Mouse (Mus musculus): Measurements from ENCODE around the gene Cep126. TPM values are rescaled to one million over a fixed set of nuclear protein-coding genes. Genes with fewer than 3 reads are reported as not detected.

Gene Cep126
- polyA plus RNA-seq, 1 experiment: not detected

DNA sequence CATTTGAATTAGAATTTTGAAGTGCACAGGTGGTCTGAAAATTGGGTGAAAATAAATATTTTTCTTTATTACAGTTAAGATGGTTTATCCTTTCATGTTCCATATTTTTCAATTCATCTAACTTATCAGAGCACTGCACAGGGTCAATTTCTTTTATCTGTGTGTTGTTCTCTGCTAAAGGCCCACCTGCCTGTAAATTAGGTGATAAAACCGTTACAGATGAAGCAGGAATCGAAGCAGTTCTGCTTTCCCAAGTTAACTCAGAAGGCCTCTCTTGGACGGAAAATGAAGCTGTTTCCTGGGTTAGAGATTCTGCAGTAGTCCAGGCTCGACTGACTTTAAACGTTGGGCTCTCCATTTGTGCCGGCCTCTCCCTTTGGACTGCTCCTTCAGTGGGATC lies 33.1 kb downstream of the Cep126 start:
- H3K27ac ChIP-seq (ENCODE audit: insufficient read depth, low read depth, low read length): no peak overlapping the region
- no peaks in the 10 kb centered on the region for H3K4me1 ChIP-seq (ENCODE audit: control insufficient read depth, insufficient read depth, low read length)
- no peak overlapping the region for H3K4me3 ChIP-seq (ENCODE audit: insufficient read depth, low read depth, low read length)
- 95% methylated on average over 6 of the region's 6 CpGs for WGBS
- TF ChIP-seq POLR2A (IDR thresholded peaks at IDR 0.05; ENCODE audit: insufficient read depth, low read depth, low read length) (no peak), CTCF (IDR thresholded peaks at IDR 0.05; ENCODE audit: insufficient read depth, low read depth, low read length) (no peak)

DNA sequence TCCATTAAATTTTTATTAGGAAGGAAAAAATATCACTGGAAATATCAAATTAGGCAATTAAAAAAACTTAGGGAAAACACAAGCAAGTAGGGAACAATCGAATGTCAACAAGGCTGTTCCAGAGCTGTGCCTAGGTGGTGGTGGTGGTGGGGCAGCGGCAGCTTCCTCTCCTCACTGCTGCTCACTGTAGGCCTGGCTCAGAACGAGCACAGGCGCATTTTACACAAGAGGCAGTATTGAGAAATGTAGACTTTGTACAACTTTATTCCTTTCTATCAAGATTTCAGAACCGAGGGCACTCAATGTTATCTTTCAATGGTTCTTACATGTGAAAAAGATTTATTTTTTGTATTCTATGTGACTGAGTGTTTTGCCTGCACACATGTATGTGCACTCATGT lies 55.2 kb downstream of the Cep126 start:
- TF ChIP-seq CTCF (IDR thresholded peaks at IDR 0.05; ENCODE audit: insufficient read depth, low read depth, low read length) (no peak), POLR2A (IDR thresholded peaks at IDR 0.05; ENCODE audit: insufficient read depth, low read depth, low read length) (no peak)
- WGBS: 92% methylated on average over 5 of the region's 5 CpGs
- H3K4me1 ChIP-seq (ENCODE audit: control insufficient read depth, insufficient read depth, low read length): no peaks in the 10 kb centered on the region
- H3K27ac ChIP-seq (ENCODE audit: insufficient read depth, low read depth, low read length): no peak overlapping the region
- no peak overlapping the region for H3K4me3 ChIP-seq (ENCODE audit: insufficient read depth, low read depth, low read length)

DNA sequence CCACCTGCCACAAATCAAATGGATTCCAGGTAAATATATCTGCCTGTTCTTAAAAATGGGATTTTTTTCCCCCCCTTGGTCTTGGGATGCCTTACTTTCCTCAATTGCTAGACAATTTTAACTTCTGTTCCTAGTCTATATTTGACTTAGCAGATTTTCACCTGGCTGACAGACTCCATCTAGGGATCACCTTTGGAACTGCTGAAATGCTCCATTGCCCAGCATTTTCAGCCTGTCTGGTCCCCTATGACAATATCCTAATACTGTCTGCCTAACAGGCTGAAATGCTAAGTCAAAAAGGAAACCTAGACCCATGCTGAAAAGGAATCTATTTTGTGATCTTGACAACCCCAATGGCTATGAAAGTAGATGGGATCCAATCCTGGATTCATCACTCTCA lies 59.7 kb downstream of the Cep126 start:
- H3K4me3 ChIP-seq (ENCODE audit: insufficient read depth, low read depth, low read length): no peak overlapping the region
- H3K27ac ChIP-seq (ENCODE audit: insufficient read depth, low read depth, low read length): no peak overlapping the region
- TF ChIP-seq CTCF (IDR thresholded peaks at IDR 0.05; ENCODE audit: insufficient read depth, low read depth, low read length) (no peak), POLR2A (IDR thresholded peaks at IDR 0.05; ENCODE audit: insufficient read depth, low read depth, low read length) (no peak)
- no peaks in the 10 kb centered on the region for H3K4me1 ChIP-seq (ENCODE audit: control insufficient read depth, insufficient read depth, low read length)

DNA sequence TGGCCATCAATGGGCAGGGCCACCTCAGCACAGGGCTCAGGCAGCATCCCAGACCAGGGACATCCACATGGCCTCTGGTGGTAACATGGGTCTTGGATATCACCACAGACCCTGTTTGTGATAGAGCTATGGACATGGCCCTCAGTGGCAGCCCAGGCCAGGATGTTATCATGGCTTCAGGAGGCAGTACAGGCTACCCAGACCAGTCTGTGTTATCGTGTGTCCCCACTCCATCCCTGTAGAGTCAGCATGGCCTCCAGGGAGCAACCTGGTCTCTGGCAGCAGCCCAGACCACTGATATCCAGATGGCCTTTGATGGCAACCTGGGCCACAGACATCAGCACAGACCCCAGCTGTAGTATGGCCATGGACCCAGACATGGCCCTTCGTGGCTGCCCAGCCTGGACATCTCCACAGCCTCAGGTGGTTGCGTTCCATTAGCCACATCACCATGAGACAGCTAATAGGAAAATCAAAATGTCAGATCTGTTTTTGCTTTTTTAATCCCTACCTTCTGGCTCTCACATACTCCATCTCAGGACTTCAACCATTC lies 60.8 kb downstream of the Cep126 start:
- H3K4me1 ChIP-seq (ENCODE audit: control insufficient read depth, insufficient read depth, low read length): no peaks in the 10 kb centered on the region
- TF ChIP-seq POLR2A (IDR thresholded peaks at IDR 0.05; ENCODE audit: insufficient read depth, low read depth, low read length): no peak
- TF ChIP-seq CTCF (IDR thresholded peaks at IDR 0.05; ENCODE audit: insufficient read depth, low read depth, low read length): no peak
- no peak overlapping the region for H3K27ac ChIP-seq (ENCODE audit: insufficient read depth, low read depth, low read length)
- no peak overlapping the region for H3K4me3 ChIP-seq (ENCODE audit: insufficient read depth, low read depth, low read length)
- WGBS: 93% methylated on average over 3 of the region's 3 CpGs

DNA sequence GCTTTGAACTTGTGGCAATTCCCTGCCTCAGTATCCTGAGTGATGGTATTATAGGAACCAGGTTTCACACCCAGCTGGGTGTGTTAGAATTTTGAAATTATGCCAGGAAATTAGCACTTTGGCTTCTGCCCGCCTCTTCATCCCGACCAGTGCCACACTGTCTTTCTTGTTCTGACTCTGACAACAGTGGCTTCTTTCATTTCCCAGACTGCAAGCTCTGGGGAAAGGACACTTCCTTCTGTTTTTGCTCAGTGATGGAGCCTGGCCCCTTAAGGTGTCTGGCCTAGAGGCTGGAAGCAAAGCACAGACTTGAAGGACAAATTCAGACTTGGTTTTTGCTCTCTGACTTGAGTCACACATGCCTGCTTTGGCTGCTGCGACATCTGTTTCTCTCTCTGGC lies 74.5 kb downstream of the Cep126 start:
- H3K4me1 ChIP-seq (ENCODE audit: control insufficient read depth, insufficient read depth, low read length): no peaks in the 10 kb centered on the region
- H3K27ac ChIP-seq (ENCODE audit: insufficient read depth, low read depth, low read length): no peak overlapping the region
- TF ChIP-seq CTCF (IDR thresholded peaks at IDR 0.05; ENCODE audit: insufficient read depth, low read depth, low read length): no peak
- no peak for TF ChIP-seq POLR2A (IDR thresholded peaks at IDR 0.05; ENCODE audit: insufficient read depth, low read depth, low read length)
- 70% methylated on average over 3 of the region's 3 CpGs for WGBS
- H3K4me3 ChIP-seq (ENCODE audit: insufficient read depth, low read depth, low read length): no peak overlapping the region

DNA sequence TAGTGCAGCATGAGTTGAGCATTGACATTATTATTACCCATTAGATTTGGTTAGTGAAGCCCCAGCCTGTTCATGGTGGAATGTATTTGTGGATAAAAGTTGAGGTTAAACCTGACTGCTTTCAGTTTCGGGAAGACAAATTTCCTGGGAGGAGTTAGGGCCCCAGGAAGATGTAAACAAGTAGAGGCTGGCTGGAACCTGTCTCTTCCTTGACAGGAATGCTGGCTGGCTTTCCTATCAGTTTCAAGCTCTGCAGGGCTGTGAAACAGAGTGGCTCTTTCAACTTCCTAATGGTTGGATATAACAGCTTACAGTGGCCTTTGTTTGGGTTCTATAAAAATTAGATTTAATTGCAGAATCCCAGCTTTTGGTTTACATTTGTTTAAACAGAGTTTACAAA lies 79.3 kb downstream of the Cep126 start:
- TF ChIP-seq CTCF (IDR thresholded peaks at IDR 0.05; ENCODE audit: insufficient read depth, low read depth, low read length): no peak
- Histone ChIP-seq H3K4me3 (ENCODE audit: insufficient read depth, low read depth, low read length) (no peak overlapping the region), H3K4me1 (ENCODE audit: control insufficient read depth, insufficient read depth, low read length) (no peaks in the 10 kb centered on the region), H3K27ac (ENCODE audit: insufficient read depth, low read depth, low read length) (no peak overlapping the region)
- 53% methylated on average over 1 of the region's 1 CpGs for WGBS

DNA sequence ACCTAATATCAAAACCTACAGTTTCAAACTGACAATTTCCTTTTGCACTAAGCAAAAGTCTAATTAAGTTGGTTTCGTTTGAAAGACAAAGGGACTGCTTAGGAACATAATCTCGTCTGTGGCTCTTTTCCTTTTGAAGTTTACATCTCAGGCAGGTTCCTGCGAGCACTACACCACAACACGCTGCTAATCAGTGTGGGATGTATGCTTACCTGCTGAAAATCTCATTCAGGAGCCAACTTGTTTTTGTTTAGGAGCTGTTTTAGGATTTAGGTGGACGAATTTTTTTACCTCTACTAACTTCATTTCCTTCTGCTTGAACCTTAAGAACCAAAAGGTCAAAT lies 91.1 kb downstream of the Cep126 start:
- TF ChIP-seq POLR2A (IDR thresholded peaks at IDR 0.05; ENCODE audit: insufficient read depth, low read depth, low read length) (no peak), CTCF (IDR thresholded peaks at IDR 0.05; ENCODE audit: insufficient read depth, low read depth, low read length) (no peak)
- H3K4me3 ChIP-seq (ENCODE audit: insufficient read depth, low read depth, low read length): no peak overlapping the region; the same call in 1 of the 2 replicates
- no peaks in the 10 kb centered on the region for H3K4me1 ChIP-seq (ENCODE audit: control insufficient read depth, insufficient read depth, low read length)
- 0 out of 2 replicates have a peak overlapping the region, but pooled peaks have one; percentile 28 for H3K27ac ChIP-seq (ENCODE audit: insufficient read depth, low read depth, low read length)
- WGBS: 9% methylated on average over 5 of the region's 5 CpGs

DNA sequence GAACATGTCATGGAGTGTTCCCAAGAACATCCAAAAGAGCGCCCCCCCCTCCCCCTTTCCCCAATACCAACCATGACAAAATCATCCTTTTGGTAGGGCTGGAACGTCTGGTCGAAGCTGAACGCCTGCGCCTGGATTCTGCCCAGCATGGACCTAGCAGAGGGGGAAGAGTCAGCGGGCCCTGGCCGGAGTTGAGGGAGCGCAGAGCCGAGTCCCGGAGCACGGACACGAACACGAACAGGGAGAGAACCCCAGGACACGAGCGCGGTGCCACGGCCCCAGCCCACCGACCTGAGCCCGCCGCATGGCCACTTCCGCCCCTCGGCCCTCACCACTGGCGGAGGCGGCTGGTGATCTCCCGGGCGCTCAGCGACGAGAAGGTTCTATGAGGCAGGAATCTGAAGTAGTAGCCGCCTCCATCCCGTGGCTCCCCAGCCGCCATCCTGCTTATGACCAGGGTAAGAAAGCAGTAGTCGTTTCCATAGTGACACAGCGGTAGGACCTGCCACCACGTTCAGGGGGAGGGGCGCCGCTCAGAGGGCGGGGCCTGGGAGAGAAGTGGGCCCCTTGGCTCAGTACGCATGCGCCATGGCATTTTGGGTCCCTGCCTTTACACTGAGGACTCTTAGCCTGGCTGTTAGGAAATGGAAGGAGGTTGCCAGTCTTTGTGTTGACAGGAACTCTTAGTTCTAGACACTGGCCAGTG lies 91.6 kb downstream of the Cep126 start, which contains the start of gene Cfap300:
Cfap300 (minus strand) TSS at position 486 of the 706 bp plus-strand sequence.
- Histone ChIP-seq H3K4me1 (ENCODE audit: control insufficient read depth, insufficient read depth, low read length) (no peaks in the 10 kb centered on the region), H3K27ac (ENCODE audit: insufficient read depth, low read depth, low read length) (peak within 1 kb of the TSS; percentile 49), H3K4me3 (ENCODE audit: insufficient read depth, low read depth, low read length) (peak within 1 kb of the TSS; percentile 89)
- WGBS: under 1% methylated on average over 39 of the region's 39 CpGs
- TF ChIP-seq CTCF (IDR thresholded peaks at IDR 0.05; ENCODE audit: insufficient read depth, low read depth, low read length) (no peak), POLR2A (IDR thresholded peaks at IDR 0.05; ENCODE audit: insufficient read depth, low read depth, low read length) (no peak; the same call in 1 of the 2 replicates)

DNA sequence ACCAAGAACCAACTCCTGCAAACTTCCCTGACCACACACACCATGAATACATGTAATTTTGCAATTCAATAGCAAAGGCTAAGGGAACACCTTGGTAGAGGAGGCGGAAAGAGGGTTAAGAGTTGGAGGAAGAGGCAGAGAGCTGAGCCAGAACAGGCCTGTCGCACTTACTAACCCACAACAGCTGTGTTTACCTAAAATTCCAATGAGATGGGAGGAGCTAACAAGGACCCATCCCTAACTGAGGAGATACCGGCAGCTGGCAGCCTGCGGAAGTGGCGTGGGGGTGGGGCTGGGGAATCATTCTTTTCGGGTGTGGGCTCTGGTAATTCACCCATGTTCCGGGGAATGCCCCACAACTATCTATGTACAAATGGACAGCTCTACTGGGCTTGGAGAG lies 98.5 kb downstream of the Cep126 start:
- Histone ChIP-seq H3K4me1 (ENCODE audit: control insufficient read depth, insufficient read depth, low read length) (no peaks in the 10 kb centered on the region), H3K4me3 (ENCODE audit: insufficient read depth, low read depth, low read length) (no peak overlapping the region), H3K27ac (ENCODE audit: insufficient read depth, low read depth, low read length) (no peak overlapping the region)
- no peak for TF ChIP-seq POLR2A (IDR thresholded peaks at IDR 0.05; ENCODE audit: insufficient read depth, low read depth, low read length)
- no peak for TF ChIP-seq CTCF (IDR thresholded peaks at IDR 0.05; ENCODE audit: insufficient read depth, low read depth, low read length)
- 52% methylated on average over 7 of the region's 7 CpGs for whole genome bisulfite sequencing

Measured in olfactory bulb, adult 2 months (tissue).